Mouse (Mus musculus) thymus, postnatal 25 days (tissue): ENCODE data around the gene Aldoc.

ENCODE experiments used
- DNase-seq: peaks from one replicate; pipeline ENCODE4 v3.0.0; 2022

Gene Aldoc

GRCm38 (mm10) chr11:78363309-78364007 is 40.7 kb downstream of the Aldoc start:
- no peak for DNase-seq

DNA sequence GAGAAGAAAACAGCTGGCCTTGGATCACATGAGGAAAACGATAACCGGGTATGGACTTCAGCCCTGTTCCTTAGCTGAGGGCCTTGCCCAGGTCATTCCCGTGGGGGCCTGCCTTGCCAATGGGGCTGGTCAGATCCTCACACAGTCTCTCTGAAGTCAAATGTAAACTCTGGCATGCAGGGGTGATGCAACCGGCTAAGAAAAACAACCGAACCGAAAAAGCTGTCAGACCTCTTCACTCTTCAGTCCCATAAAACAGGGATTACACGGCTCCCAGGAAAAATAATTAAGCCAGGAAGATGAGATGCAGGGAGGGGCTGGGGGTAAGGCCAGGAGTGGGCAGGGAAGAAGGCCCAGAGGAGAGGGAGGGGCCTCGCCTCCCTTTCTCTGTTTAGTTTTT is 41.3 kb downstream of the Aldoc start:
- no peak for DNase-seq

GRCm38 (mm10) chr11:78367456-78368225 is 44.9 kb downstream of the Aldoc start:
- DNase-seq: no peak

GRCm38 (mm10) chr11:78370389-78370788 is 47.6 kb downstream of the Aldoc start:
- no peak for DNase-seq

- DNase-seq: no peak
These were observed 48.9 kb downstream of the Aldoc start for GRCm38 (mm10) chr11:78371711-78372110.

DNA sequence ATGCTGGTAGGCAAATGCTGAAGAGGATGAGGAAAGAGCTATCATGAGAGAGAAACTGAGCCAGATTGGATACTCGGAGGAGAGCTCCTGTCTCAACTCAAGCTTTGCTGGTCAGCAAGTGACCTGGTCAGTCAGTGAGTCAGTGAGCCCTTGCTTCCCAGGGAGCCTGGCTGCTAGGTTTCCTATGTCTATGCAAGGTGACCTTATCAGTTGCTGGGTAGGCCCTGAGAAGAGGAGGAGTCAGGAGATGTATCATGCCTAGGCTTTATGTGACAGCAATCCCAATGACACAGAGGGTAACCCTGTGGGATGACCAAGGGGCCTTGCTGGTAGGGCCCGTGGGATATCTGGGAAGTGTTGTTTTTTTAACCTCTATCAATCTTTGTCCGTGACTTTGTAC is 49.4 kb downstream of the Aldoc start:
- no peak for DNase-seq

DNA sequence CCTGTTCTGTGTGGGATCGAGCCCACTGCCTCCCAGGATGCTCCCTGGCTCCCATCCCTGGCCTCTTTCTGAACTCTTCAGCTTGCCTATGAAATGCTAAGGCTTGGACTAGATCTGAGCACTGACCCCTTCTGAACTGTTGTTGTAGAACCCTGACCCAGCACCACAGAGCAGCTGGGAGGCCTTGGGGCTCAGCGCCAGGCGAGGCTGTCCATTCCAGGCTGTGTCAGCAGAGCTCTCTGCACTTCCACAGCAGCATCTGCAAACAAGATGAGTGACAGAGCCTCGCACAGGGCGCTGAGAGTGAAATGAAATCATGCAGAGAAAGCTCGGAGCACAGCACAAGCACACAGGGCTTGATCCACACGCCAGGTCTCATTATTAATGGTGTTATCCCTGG is 49.8 kb downstream of the Aldoc start:
- no peak for DNase-seq

GRCm38 (mm10) chr11:78374147-78374546 is 51.4 kb downstream of the Aldoc start:
- DNase-seq: no peak
